Mouse (Mus musculus) lung, adult 2 months (tissue): ENCODE measurements around the gene Gp1ba. TPM values are rescaled to one million over a fixed set of nuclear protein-coding genes. Genes with fewer than 3 reads are reported as not detected.

Experiments
- DNase-seq: peaks from one replicate; pipeline ENCODE4 v3.0.0; 2022
- H3K4me1 ChIP-seq: fragments of 200-500 bp; 2 replicates; pipeline ENCODE4 v1.6.1; 2011; ENCODE audit warnings: low read length; ENCODE audit not compliant: control insufficient read depth, insufficient read depth
- H3K4me3 ChIP-seq: fragments of 200-500 bp; replicated peaks from 2 replicates; pipeline ENCODE3; 2011; ENCODE audit warnings: low read depth, mild to moderate bottlenecking, control low read depth, low read length; ENCODE audit errors: extremely low read depth
- CTCF ChIP-seq: fragments of 200-500 bp; IDR thresholded peaks from 2 replicates; pipeline ENCODE4 v1.5.1; 2011; ENCODE audit warnings: mild to moderate bottlenecking, low read length, control low read depth; ENCODE audit not compliant: insufficient read depth
- POLR2A ChIP-seq: fragments of 200-500 bp; IDR thresholded peaks from 2 replicates; pipeline ENCODE4 v1.6.1; 2011; ENCODE audit warnings: low read depth, mild to moderate bottlenecking, control low read depth, low read length, borderline replicate concordance; ENCODE audit errors: extremely low read depth
- WGBS: fragments of 180-500 bp; shearing (Covaris S2); methylation state at CpG from one replicate; pipeline ENCODE4 v1.1.7; 2018; 5-methylcytosine and 5-hydroxymethylcytosine counted together
- polyA plus RNA-seq: library from polyadenylated mRNA; depleted of rRNA; stranded (reverse); fragments of >200 nt; gene quantifications from 2 replicates; pipeline ENCODE4 v1.2.3, GENCODE M21; 2012

Gp1ba gene
- polyA plus RNA-seq, 1 experiment = 1.7 TPM

DNA sequence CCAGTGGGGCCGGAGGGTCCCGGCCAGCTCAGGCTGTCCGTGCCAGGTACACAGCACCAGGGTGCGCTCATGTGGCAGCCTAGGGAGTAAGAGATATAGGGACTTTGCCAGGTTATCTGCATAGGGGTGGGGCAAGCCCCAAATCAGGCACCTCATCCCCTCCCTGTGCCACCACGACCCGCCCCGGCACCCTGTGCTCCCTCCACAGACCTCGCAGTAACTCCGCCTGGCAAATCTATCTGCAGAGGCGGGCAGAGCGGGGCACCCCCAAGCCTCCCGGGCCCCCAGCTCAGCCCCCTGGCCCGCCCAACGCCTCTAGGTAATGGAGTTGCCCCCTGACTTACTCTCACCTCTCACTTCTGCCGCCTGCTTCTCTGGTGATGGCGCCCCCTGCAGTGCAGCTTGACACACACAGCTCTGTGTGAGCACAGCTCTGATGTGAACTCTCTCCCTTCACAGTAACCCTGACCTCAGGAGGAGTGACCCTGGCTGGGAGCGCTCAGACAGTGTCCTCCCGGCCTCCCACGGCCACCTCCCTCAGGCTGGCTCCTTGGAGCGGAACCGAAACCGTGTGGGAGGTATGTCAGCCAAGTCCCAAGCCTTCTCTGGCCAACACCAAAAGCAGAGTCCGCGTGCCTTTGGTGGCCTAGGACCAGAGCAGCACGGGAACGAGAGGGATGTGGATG is 30.4 kb upstream of the Gp1ba start:
- H3K4me3 ChIP-seq = no peak overlapping the region
- peak; percentile 30; the same call in 1 of the 2 replicates for TF ChIP-seq CTCF
- TF ChIP-seq POLR2A = no peak
- no peak for DNase-seq
- H3K4me1 ChIP-seq = no peaks in the 10 kb centered on the region
- WGBS = 90% methylated on average over 26 of the region's 26 CpGs

DNA sequence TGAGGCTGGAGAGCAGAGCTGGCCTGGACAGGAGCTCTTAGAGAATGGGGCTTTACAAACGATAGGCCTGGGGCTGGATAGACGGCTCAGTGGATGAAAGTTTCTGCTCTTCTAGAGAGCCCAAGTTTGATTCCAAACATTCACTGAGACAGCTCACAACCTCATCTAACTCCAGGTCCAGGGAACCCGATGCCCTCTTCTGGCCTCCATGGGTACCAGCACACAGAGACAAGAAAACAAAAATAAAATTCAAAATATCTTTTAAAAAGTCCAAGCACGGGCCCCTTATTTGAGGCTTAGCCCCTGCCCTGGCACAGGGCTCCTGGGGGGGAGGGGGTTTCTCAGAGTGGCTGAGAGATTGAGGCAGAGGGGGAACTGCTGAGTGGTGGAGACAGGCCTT is 28.2 kb upstream of the Gp1ba start:
- TF ChIP-seq CTCF (no peak), POLR2A (no peak)
- Histone ChIP-seq H3K4me1 (no peaks in the 10 kb centered on the region), H3K4me3 (no peak overlapping the region)
- WGBS = 88% methylated on average over 4 of the region's 4 CpGs
- no peak for DNase-seq

DNA sequence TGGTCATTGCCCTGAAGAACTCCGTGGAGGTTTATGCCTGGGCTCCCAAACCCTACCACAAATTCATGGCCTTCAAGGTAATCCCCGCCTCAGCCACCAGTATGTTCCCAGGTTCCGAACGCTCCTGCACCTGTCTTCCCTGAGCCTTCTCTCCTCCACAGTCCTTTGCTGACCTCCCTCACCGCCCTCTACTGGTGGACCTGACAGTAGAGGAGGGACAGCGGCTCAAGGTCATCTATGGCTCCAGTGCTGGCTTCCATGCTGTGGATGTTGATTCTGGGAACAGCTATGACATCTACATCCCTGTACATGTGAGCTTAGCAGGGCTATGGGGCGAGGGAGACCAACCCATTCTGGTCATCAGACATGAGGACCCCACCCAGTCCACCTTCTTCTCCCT is 26.4 kb upstream of the Gp1ba start:
- 79% methylated on average over 7 of the region's 7 CpGs for WGBS
- H3K4me1 ChIP-seq = no peaks in the 10 kb centered on the region
- H3K4me3 ChIP-seq = no peak overlapping the region
- TF ChIP-seq POLR2A (no peak), CTCF (no peak)
- no peak for DNase-seq

DNA sequence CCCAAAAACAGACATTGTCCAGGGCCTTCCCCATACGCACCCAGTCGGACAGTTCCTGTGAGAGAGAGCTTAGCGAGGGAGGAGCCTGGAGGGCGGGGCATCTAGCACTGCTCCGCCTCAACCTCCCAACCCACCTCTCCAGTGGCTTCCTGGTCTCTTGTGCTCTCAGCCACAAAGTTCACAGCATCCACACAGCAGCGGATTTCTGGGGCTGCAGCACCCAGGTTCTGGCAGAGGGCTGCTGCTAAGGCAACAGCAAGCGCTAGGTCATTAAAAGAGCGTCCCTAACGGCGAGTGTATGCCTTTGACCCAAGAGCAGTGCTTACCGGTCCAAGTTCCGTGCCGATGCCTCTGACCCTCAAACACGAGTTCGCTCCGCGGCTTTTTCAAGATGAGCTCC is 23.8 kb upstream of the Gp1ba start:
- WGBS = 3% methylated on average over 17 of the region's 17 CpGs
- no peaks in the 10 kb centered on the region for H3K4me1 ChIP-seq
- TF ChIP-seq POLR2A (peak; percentile 51; the same call in 1 of the 2 replicates), CTCF (no peak)
- peak overlapping the region; percentile 50 for H3K4me3 ChIP-seq
- peak; percentile 73 for DNase-seq

DNA sequence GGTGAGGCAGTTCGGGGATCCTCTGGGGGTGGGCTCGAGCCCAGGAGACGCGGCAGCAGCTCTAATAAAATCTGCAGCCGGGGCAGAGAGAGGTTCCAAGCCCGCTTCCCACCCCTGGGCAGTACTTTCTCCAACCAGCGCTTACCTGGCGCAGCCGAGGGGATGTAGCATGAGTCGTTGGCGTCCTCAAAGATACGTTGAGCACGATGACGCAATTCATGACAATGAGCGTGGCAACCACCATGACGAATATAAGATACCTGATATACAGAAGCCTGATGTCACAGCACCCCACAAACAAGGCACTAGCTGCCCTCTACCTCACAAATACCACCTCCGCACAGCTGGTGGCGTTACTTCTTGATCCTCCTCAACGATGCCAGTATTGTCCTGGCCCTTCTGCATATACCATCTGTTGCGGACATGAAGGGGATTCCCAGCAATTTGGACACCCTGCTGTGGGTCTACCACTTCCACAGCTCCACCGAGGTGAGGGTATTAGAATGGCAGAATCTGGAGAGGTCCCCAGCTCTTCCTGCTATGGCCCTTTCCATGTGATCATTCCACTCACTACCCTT is 23.3 kb upstream of the Gp1ba start, which contains the start of gene 4930544D05Rik:
TSS of gene 4930544D05Rik (plus strand) at position 333 of the 578 bp plus-strand sequence.
- no peak for TF ChIP-seq CTCF
- TF ChIP-seq POLR2A = no peak
- DNase-seq = no peak
- WGBS = 22% methylated on average over 21 of the region's 21 CpGs
- Histone ChIP-seq H3K4me1 (no peaks in the 10 kb centered on the region), H3K4me3 (peak within 1 kb of the TSS; percentile 50)

DNA sequence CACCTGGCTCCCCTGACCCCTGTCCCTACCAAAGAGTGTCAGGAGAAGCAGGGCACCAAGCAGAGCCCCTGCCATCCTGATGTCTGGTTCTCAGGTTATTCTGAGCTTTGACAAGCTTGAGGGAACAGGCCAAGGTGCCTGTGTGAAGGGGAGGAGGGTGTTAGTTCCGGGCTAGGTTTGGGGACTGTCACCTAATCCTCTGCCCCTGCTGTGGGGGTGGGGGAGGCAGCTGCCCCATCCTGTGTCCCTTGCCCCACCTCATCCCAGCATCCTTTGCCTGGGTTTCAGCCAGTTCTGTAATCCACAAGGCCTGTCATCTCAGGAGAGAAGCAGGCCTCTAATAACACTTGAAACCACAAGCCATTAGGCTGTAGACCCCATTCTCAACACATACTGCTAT is 19.8 kb upstream of the Gp1ba start, which contains the start of gene Chrne:
TSS of gene Chrne (minus strand) at position 116 of the 400 bp plus-strand sequence.
- TF ChIP-seq CTCF = no peak
- no peak for TF ChIP-seq POLR2A
- Histone ChIP-seq H3K4me3 (no peak within 1 kb of the TSS), H3K4me1 (no peaks in the 10 kb centered on the region)
- no peak for DNase-seq
- WGBS = 21% methylated on average over 1 of the region's 1 CpGs

DNA sequence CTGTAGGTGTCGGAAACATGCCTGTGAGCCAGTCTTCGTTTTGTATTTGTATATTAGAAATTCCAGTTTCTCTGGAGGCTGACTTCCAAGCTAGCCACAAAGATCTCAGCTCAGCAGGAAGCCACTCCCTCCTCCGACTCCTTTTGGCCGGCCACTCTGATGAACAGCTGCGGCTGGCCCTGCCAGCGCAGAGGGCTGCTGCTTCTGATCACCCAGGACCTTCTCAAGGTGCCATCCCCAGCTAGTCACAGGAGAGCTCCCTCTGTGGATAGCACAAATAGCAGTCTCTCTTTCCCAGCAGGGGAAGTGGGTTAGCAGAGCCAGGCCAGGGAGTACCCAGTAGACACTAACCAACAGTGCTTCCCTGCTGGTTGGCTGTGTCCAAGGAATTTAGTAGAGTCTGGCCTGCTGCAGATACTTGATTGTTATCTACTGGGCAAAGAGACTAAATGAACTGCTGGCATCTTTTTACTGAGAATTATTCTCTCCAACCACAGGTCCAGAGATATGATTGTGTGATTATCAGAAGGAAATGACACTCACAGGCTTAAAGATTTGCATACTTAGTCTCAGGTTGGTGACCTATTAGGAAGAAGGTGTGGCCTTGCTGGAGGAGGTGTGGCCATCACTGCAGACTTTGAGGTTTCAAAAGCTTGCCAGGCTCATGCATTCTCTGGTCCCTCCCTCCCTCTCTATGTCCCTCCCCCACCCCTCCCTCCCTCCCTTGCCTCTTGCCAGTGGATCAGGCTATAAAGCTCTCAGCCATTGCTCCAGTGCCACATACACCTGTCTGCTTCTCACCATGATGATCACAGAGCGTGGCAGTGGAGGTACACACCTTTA is 16.7 kb upstream of the Gp1ba start:
- TF ChIP-seq POLR2A (no peak), CTCF (no peak)
- DNase-seq = no peak
- Histone ChIP-seq H3K4me1 (no peaks in the 10 kb centered on the region), H3K4me3 (no peak overlapping the region)
- WGBS = 29% methylated on average over 7 of the region's 7 CpGs

DNA sequence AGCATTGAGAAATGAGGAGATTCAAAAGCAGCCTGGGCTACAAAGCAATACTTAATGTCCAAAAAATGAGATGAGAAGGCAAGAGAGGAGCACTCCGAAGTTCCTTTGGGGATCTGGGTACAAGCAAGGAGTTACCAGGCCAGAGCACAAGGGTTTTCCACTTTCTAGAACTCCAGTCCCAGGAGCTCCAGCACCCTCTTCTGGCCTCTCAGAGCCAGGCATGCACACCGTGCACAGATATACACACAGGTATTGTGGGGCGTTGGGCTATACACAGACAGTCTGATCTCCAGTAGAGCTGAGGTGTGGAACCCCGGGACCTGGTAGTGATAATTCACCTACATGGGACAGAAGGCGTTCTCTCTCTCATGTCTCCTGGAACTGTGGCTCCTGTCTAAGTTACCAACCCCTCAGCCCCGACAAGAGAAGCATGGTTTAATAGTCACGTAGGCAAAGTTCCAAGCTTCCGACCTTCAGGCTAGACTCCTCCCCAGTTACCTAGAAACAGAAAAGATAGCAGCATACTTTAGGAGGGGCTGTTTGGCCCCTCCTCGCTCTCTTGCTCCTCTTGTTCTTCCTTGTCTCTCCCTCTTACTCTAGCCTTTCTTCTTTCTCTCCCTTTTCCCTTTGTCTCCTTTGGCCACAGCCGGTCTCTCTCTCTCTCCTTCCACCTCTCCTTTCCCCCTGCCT is 15.7 kb upstream of the Gp1ba start:
- Histone ChIP-seq H3K4me3 (no peak overlapping the region), H3K4me1 (no peaks in the 10 kb centered on the region)
- DNase-seq = no peak
- TF ChIP-seq POLR2A = no peak
- 0 out of 2 replicates have a peak, but pooled peaks have one; percentile 2 for TF ChIP-seq CTCF
- 68% methylated on average over 10 of the region's 10 CpGs for WGBS

DNA sequence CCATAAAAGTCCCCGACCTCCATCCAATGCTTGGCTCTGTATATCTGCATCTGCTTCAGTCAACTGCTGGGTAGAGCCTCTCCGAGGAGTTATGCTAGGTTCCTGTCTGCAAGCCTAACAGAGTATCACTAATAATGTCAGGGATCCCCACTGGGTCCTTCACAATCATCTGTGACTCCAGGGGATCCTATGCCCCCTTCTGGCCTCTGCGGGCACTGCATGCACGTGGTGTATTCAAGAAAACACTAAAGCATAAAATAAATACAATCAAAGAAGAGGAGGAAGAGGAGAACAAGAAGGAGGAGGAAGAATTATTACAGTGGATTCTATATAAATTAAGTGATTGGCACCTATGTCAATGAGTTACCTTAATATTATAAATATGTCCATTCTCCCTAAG is 13.4 kb upstream of the Gp1ba start:
- Histone ChIP-seq H3K4me3 (no peak overlapping the region), H3K4me1 (no peaks in the 10 kb centered on the region)
- WGBS = 35% methylated on average over 4 of the region's 4 CpGs
- TF ChIP-seq POLR2A = no peak
- TF ChIP-seq CTCF = peak; percentile 72
- DNase-seq = no peak

DNA sequence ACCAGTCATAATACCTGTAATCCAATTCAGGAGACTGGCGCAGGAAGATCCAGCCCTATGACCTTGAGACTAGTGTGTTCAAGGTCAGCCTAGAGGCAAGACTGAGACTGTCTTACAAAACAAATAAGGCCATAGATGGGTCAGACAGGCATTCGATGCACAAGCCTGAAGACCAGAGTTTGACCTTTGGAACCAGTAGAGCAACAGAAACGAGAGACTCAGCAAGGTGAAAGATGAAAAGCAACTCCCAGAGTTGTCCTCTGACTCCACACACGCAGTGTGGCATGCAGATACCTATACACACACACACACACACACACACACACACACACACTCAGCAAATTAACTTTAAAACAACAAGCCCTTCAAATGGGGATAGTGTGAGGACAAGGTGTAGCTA is 12.0 kb upstream of the Gp1ba start:
- no peaks in the 10 kb centered on the region for H3K4me1 ChIP-seq
- 64% methylated on average over 4 of the region's 4 CpGs for WGBS
- no peak for DNase-seq
- no peak for TF ChIP-seq CTCF
- no peak for TF ChIP-seq POLR2A
- no peak overlapping the region for H3K4me3 ChIP-seq
